Mouse (Mus musculus) liver, postnatal 0 days (tissue): ENCODE results near the gene Wsb1.
"Not testable (repeated sequence)": the region's sequence is repeated elsewhere in the genome, so short reads cannot be mapped to it uniquely, and the experiment has no call there.

ENCODE experiments used
- CTCF ChIP-seq: sonication (generic); IDR thresholded peaks from 2 replicates; pipeline ENCODE4 v1.5.1; 2016; ENCODE audit warnings: antibody characterized with exemption, low read depth
- EP300 ChIP-seq: IDR thresholded peaks from 2 replicates; pipeline ENCODE4 v1.6.1; 2016; ENCODE audit warnings: antibody characterized with exemption, low read depth, mild to moderate bottlenecking

DNA sequence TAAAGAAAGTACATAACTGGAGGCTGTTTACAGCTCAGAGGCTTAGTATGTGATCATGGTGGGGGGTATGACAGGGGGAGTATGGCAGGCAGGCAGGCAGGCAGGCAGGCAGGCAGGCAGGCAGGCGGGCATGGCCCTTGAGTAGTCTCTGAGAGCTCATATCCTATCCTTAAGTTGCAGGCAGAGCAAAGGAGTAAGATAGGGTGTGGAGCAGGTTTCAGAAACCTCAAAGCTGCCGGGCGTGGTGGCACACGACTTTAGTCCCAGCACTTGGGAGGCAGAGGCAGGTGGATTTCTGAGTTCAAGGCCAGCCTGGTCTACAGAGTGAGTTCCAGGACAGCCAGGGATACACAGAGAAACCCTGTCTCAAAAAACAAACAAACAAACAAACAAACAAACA, 49.8 kb upstream of the Wsb1 start:
- TF ChIP-seq CTCF, EP300: not testable (repeated sequence)
